Mouse (Mus musculus): ENCODE measurements around the gene Sp6. TPM values are rescaled to one million over a fixed set of nuclear protein-coding genes. Genes with fewer than 3 reads are reported as not detected.
A peak's percentile ranks its signal among the peaks of the same experiment; 100 is the strongest.

The Sp6 gene
- total RNA-seq, 1 experiment from 2014 or later = not detected

- no peak for ATAC-seq (ENCODE audit: extremely low read depth, insufficient number of reproducible peaks, low FRiP score, poor library complexity, severe bottlenecking)
Observed at GRCm38 (mm10) chr11:96979329-96979728, 33.9 kb upstream of the Sp6 start.

GRCm38 (mm10) chr11:96980021-96980420 lies 33.2 kb upstream of the Sp6 start:
- ATAC-seq (ENCODE audit: extremely low read depth, insufficient number of reproducible peaks, low FRiP score, poor library complexity, severe bottlenecking) = no peak

GRCm38 (mm10) chr11:96981461-96981860 lies 31.7 kb upstream of the Sp6 start:
- no peak for ATAC-seq (ENCODE audit: extremely low read depth, insufficient number of reproducible peaks, low FRiP score, poor library complexity, severe bottlenecking)

GRCm38 (mm10) chr11:96982355-96982754 lies 30.8 kb upstream of the Sp6 start:
- peak; percentile 50 for ATAC-seq (ENCODE audit: extremely low read depth, insufficient number of reproducible peaks, low FRiP score, poor library complexity, severe bottlenecking)

- ATAC-seq (ENCODE audit: extremely low read depth, insufficient number of reproducible peaks, low FRiP score, poor library complexity, severe bottlenecking) = no peak
Observed at GRCm38 (mm10) chr11:96982859-96983258, 30.3 kb upstream of the Sp6 start, which contains the start of gene Sp2. Sp2 (minus strand) TSS chr11:96982959.

GRCm38 (mm10) chr11:96984903-96985302 lies 28.3 kb upstream of the Sp6 start:
- ATAC-seq (ENCODE audit: extremely low read depth, insufficient number of reproducible peaks, low FRiP score, poor library complexity, severe bottlenecking) = no peak

GRCm38 (mm10) chr11:96986463-96986862 lies 26.7 kb upstream of the Sp6 start:
- no peak for ATAC-seq (ENCODE audit: extremely low read depth, insufficient number of reproducible peaks, low FRiP score, poor library complexity, severe bottlenecking)

GRCm38 (mm10) chr11:96987873-96988655 lies 25.1 kb upstream of the Sp6 start:
- peak; percentile 86 for ATAC-seq (ENCODE audit: extremely low read depth, insufficient number of reproducible peaks, low FRiP score, poor library complexity, severe bottlenecking)

- no peak for ATAC-seq (ENCODE audit: extremely low read depth, insufficient number of reproducible peaks, low FRiP score, poor library complexity, severe bottlenecking)
Observed at GRCm38 (mm10) chr11:96991501-96991900, 21.7 kb upstream of the Sp6 start.

GRCm38 (mm10) chr11:96992722-96993311 lies 20.4 kb upstream of the Sp6 start:
- no peak for ATAC-seq (ENCODE audit: extremely low read depth, insufficient number of reproducible peaks, low FRiP score, poor library complexity, severe bottlenecking)

- no peak for ATAC-seq (ENCODE audit: extremely low read depth, insufficient number of reproducible peaks, low FRiP score, poor library complexity, severe bottlenecking)
Observed at GRCm38 (mm10) chr11:96995031-96995430, 18.2 kb upstream of the Sp6 start.

GRCm38 (mm10) chr11:96995836-96996772 lies 17.1 kb upstream of the Sp6 start:
- ATAC-seq (ENCODE audit: extremely low read depth, insufficient number of reproducible peaks, low FRiP score, poor library complexity, severe bottlenecking) = peak; percentile 66

- ATAC-seq (ENCODE audit: extremely low read depth, insufficient number of reproducible peaks, low FRiP score, poor library complexity, severe bottlenecking) = no peak
Observed at GRCm38 (mm10) chr11:96996773-96997379, 16.3 kb upstream of the Sp6 start.

GRCm38 (mm10) chr11:96997380-96997956 lies 15.7 kb upstream of the Sp6 start:
- ATAC-seq (ENCODE audit: extremely low read depth, insufficient number of reproducible peaks, low FRiP score, poor library complexity, severe bottlenecking) = no peak

- no peak for ATAC-seq (ENCODE audit: extremely low read depth, insufficient number of reproducible peaks, low FRiP score, poor library complexity, severe bottlenecking)
Observed at GRCm38 (mm10) chr11:97003170-97003569, 10.0 kb upstream of the Sp6 start.

GRCm38 (mm10) chr11:97007093-97007794 lies 6.0 kb upstream of the Sp6 start:
- no peak for ATAC-seq (ENCODE audit: extremely low read depth, insufficient number of reproducible peaks, low FRiP score, poor library complexity, severe bottlenecking)

- no peak for ATAC-seq (ENCODE audit: extremely low read depth, insufficient number of reproducible peaks, low FRiP score, poor library complexity, severe bottlenecking)
Observed at GRCm38 (mm10) chr11:97009198-97009790, 3.9 kb upstream of the Sp6 start.
